Mouse (Mus musculus) midbrain, embryonic 12.5 days (tissue): ENCODE data around the gene Topaz1. TPM values are rescaled to one million over a fixed set of nuclear protein-coding genes. Genes with fewer than 3 reads are reported as not detected.

ENCODE experiments used
- ATAC-seq: fragments of 200-750 bp; cut with Nextera tagmentation; 2 replicates; pipeline ENCODE4 v1.8.0; 2017; ENCODE audit warnings: low read depth, moderate TSS enrichment, moderate library complexity; ENCODE audit not compliant: low FRiP score
- H3K27ac ChIP-seq: fragments of 300-500 bp; sonication (generic); replicated peaks from 2 replicates; pipeline ENCODE4 v1.5.1; 2016; ENCODE audit warnings: mild to moderate bottlenecking
- H3K27me3 ChIP-seq: fragments of 300-500 bp; sonication (generic); 2 replicates; pipeline ENCODE4 v1.6.1; 2016; ENCODE audit warnings: mild to moderate bottlenecking
- H3K36me3 ChIP-seq: fragments of 300-500 bp; sonication (generic); 2 replicates; pipeline ENCODE4 v1.6.1; 2016
- H3K4me1 ChIP-seq: fragments of 300-500 bp; sonication (generic); 2 replicates; pipeline ENCODE4 v1.6.1; 2016
- H3K4me2 ChIP-seq: fragments of 300-500 bp; sonication (generic); replicated peaks from 2 replicates; pipeline ENCODE4 v1.6.1; 2016; ENCODE audit warnings: mild to moderate bottlenecking, moderate library complexity
- H3K4me3 ChIP-seq: fragments of 300-500 bp; sonication (generic); 2 replicates; pipeline ENCODE4 v1.5.1; 2016; ENCODE audit warnings: mild to moderate bottlenecking
- H3K9ac ChIP-seq: fragments of 300-500 bp; sonication (generic); replicated peaks from 2 replicates; pipeline ENCODE4 v1.6.1; 2016; ENCODE audit warnings: mild to moderate bottlenecking, moderate library complexity
- H3K9me3 ChIP-seq: fragments of 300-500 bp; sonication (generic); 2 replicates; pipeline ENCODE4 v1.6.1; 2016; ENCODE audit warnings: mild to moderate bottlenecking
- WGBS: fragments of 180-500 bp; shearing (Covaris S2); methylation state at CpG from one replicate; pipeline ENCODE4 v1.1.7; 2016; 5-methylcytosine and 5-hydroxymethylcytosine counted together
- polyA plus RNA-seq: library from polyadenylated mRNA; unstranded; fragments of >200 nt; fragmentation: Nextera tagmentation; extraction: Ambion mirVana; gene quantifications from 2 replicates; pipeline ENCODE4 v1.2.1, GENCODE M21; 2016

Topaz1 gene
- polyA plus RNA-seq, 1 experiment from 2014 or later = not detected

GRCm38 (mm10) chr9:122814775-122815174 lies 67.6 kb downstream of the Topaz1 start:
- no peak overlapping the region for H3K27ac ChIP-seq
- no peak overlapping the region for H3K4me3 ChIP-seq
- 92% methylated on average over 2 of the region's 2 CpGs for WGBS
- peaks cover 5% of the 10 kb centered on the region for H3K36me3 ChIP-seq
- H3K9me3 ChIP-seq = no peaks in the 10 kb centered on the region
- no peaks in the 10 kb centered on the region for H3K4me1 ChIP-seq
- no peak overlapping the region for H3K9ac ChIP-seq
- no peaks in the 10 kb centered on the region for H3K27me3 ChIP-seq
- no peak overlapping the region for H3K4me2 ChIP-seq
- ATAC-seq = no peak

- ATAC-seq = no peak
- H3K27me3 ChIP-seq = no peaks in the 10 kb centered on the region
- 89% methylated on average over 4 of the region's 4 CpGs for WGBS
- no peak overlapping the region for H3K27ac ChIP-seq
- H3K9ac ChIP-seq = no peak overlapping the region
- H3K9me3 ChIP-seq = no peaks in the 10 kb centered on the region
- H3K4me1 ChIP-seq = no peaks in the 10 kb centered on the region
- H3K4me3 ChIP-seq = no peak overlapping the region
- peaks cover 8% of the 10 kb centered on the region for H3K36me3 ChIP-seq
- H3K4me2 ChIP-seq = no peak overlapping the region
Measured at GRCm38 (mm10) chr9:122815239-122815851, 68.2 kb downstream of the Topaz1 start.

DNA sequence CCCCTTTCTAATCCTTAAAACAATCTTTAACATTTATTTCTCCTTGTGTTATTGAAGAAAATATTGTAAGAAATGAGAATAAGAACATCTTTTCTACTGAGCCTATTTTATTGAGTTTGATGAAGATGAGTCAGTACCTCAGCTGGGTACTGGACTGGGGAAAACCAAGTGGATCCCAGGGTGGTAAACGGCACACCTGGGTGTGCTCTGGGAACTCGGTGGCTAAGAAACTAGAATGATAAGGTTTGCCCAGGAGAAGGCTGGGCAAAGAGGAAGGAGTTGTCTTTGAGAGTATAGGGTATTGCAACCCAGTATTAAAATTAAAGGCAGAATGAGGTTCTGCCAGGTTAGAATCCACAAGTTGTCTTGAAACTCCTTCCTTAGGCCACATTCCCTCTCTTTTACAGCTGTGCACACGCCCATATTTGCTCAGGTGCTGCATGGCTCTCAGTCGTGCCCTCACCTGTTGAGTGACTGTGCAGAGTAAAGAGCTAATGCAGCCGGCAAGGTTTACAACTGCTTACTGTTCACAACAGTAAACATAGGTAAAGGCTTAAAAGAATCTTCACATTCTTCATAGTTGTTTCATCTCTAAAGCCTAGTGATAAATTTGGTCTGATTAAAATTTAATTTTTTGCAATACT lies 76.3 kb downstream of the Topaz1 start:
- no peaks in the 10 kb centered on the region for H3K9me3 ChIP-seq
- H3K4me3 ChIP-seq = no peak overlapping the region
- H3K27ac ChIP-seq = no peak overlapping the region
- no peaks in the 10 kb centered on the region for H3K27me3 ChIP-seq
- no peak overlapping the region for H3K9ac ChIP-seq
- no peak overlapping the region for H3K4me2 ChIP-seq
- peaks cover 41% of the 10 kb centered on the region for H3K36me3 ChIP-seq
- H3K4me1 ChIP-seq = no peaks in the 10 kb centered on the region
- ATAC-seq = no peak
- WGBS = 85% methylated on average over 5 of the region's 5 CpGs

GRCm38 (mm10) chr9:122826743-122827142 lies 79.6 kb downstream of the Topaz1 start:
- no peak overlapping the region for H3K4me2 ChIP-seq

GRCm38 (mm10) chr9:122829826-122830380 lies 82.8 kb downstream of the Topaz1 start:
- WGBS = 88% methylated on average over 4 of the region's 4 CpGs
- no peaks in the 10 kb centered on the region for H3K4me1 ChIP-seq
- no peak overlapping the region for H3K4me3 ChIP-seq
- H3K27me3 ChIP-seq = no peaks in the 10 kb centered on the region
- ATAC-seq = no peak
- H3K9me3 ChIP-seq = no peaks in the 10 kb centered on the region
- H3K27ac ChIP-seq = no peak overlapping the region
- no peak overlapping the region for H3K9ac ChIP-seq
- no peak overlapping the region for H3K4me2 ChIP-seq
- peaks cover 36% of the 10 kb centered on the region for H3K36me3 ChIP-seq

More at GRCm38 (mm10) chr9:122826743-122827142, 79.6 kb downstream of the Topaz1 start:
- WGBS = 89% methylated on average over 4 of the region's 4 CpGs
- H3K27me3 ChIP-seq = no peaks in the 10 kb centered on the region
- no peak overlapping the region for H3K9ac ChIP-seq
- H3K27ac ChIP-seq = no peak overlapping the region
- H3K4me1 ChIP-seq = no peaks in the 10 kb centered on the region
- no peak for ATAC-seq
- H3K36me3 ChIP-seq = peaks cover 36% of the 10 kb centered on the region
- no peaks in the 10 kb centered on the region for H3K9me3 ChIP-seq
- no peak overlapping the region for H3K4me3 ChIP-seq

GRCm38 (mm10) chr9:122836126-122836525 lies 89.0 kb downstream of the Topaz1 start:
- H3K27ac ChIP-seq = no peak overlapping the region
- no peaks in the 10 kb centered on the region for H3K27me3 ChIP-seq
- H3K9me3 ChIP-seq = no peaks in the 10 kb centered on the region
- no peak overlapping the region for H3K4me2 ChIP-seq
- ATAC-seq = no peak
- no peak overlapping the region for H3K9ac ChIP-seq
- H3K36me3 ChIP-seq = peaks cover 8% of the 10 kb centered on the region
- WGBS = 83% methylated on average over 9 of the region's 9 CpGs
- H3K4me3 ChIP-seq = no peak overlapping the region
- peaks cover 10% of the 10 kb centered on the region; the same call in 1 of the 2 replicates for H3K4me1 ChIP-seq

DNA sequence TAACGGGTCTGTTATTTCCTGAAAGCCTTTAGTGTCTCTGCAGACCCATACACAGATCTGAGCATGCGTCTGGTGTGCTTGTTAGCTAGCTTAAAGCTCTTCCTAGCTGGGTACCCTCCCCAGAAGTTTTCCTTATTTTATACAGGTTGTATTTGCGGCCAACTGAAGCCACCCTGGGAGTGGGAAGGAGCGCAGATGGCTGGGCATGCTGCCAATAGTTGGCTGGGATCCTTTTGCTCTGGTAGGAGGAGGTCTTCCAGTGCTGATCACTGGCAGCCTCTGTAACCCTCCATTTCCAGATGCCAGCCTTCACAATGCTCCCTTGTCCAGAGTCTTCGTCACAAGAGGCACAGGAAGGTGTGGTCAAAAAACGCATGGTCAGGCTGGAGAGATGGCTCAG lies 89.6 kb downstream of the Topaz1 start:
- WGBS = 76% methylated on average over 6 of the region's 6 CpGs
- H3K4me3 ChIP-seq = no peak overlapping the region
- no peaks in the 10 kb centered on the region for H3K27me3 ChIP-seq
- no peak for ATAC-seq
- H3K4me2 ChIP-seq = no peak overlapping the region
- no peak overlapping the region for H3K27ac ChIP-seq
- peaks cover 8% of the 10 kb centered on the region for H3K36me3 ChIP-seq
- H3K9ac ChIP-seq = no peak overlapping the region
- H3K4me1 ChIP-seq = peaks cover 10% of the 10 kb centered on the region; the same call in 1 of the 2 replicates
- H3K9me3 ChIP-seq = no peaks in the 10 kb centered on the region

DNA sequence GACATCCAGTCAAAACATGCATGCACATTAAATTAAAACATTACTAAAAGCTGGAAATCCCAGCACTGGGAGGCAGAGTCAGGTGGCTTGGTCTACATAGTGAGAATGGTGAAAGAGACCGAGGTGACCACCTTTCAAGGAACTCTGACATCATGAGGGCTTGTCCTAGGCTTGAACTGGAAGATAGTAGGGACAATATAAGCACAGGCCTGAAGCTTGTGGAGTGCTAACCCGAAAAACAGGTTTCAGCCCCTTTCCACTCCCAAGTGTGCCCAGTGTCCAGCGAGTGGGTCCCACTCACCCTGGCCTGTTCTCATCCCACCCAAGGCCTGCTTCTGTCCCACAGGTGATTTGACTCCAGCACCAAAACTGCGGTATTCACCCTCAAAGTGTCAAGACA lies 90.1 kb downstream of the Topaz1 start:
- H3K27ac ChIP-seq = no peak overlapping the region

GRCm38 (mm10) chr9:122837680-122838079 lies 90.5 kb downstream of the Topaz1 start:
- Histone ChIP-seq H3K27me3 (no peaks in the 10 kb centered on the region), H3K4me1 (peaks cover 10% of the 10 kb centered on the region; the same call in 1 of the 2 replicates), H3K4me3 (no peak overlapping the region), H3K9ac (no peak overlapping the region), H3K36me3 (peaks cover 6% of the 10 kb centered on the region), H3K27ac (no peak overlapping the region), H3K9me3 (no peaks in the 10 kb centered on the region), H3K4me2 (no peak overlapping the region)
- ATAC-seq = no peak
- WGBS = 22% methylated on average over 16 of the region's 16 CpGs

More for the DNA sequence above, 90.1 kb downstream of the Topaz1 start:
- 85% methylated on average over 4 of the region's 4 CpGs for WGBS
- Histone ChIP-seq H3K27me3 (no peaks in the 10 kb centered on the region), H3K9me3 (no peaks in the 10 kb centered on the region), H3K9ac (no peak overlapping the region), H3K4me1 (peaks cover 10% of the 10 kb centered on the region; the same call in 1 of the 2 replicates), H3K4me2 (no peak overlapping the region), H3K36me3 (peaks cover 8% of the 10 kb centered on the region), H3K4me3 (no peak overlapping the region)
- no peak for ATAC-seq

DNA sequence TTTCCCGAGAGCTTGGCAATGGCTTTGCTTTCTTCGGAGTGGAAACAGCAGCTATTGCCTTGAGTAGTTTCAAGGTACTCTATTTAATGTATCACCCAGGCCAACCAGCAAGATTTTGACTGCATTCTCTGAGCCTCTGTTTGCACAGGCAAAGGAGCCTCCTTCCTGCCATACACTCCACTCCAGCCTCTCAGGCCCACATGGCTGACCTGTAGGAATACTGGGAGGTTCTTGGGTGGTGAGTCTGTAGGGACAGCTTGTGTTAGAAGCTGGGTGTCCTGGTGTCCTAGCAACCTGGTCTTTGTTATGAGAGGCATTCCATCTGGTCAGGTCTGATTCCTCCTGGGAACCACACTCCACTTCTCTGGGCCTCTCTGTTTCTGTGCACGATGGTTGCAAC lies 96.6 kb downstream of the Topaz1 start, which contains the start of gene Gm35549:
Gene Gm35549, minus strand, starts transcription at position 276 of the 400 bp plus-strand sequence.
- Histone ChIP-seq H3K36me3 (peaks cover 6% of the 10 kb centered on the region), H3K4me1 (no peaks in the 10 kb centered on the region), H3K9ac (no peak within 1 kb of the TSS), H3K4me3 (no peak within 1 kb of the TSS), H3K9me3 (no peaks in the 10 kb centered on the region; the same call in none of the 2 replicates), H3K27ac (no peak within 1 kb of the TSS), H3K4me2 (no peak within 1 kb of the TSS), H3K27me3 (no peaks in the 10 kb centered on the region)
- ATAC-seq = no peak
- WGBS = 87% methylated on average over 3 of the region's 3 CpGs

- Histone ChIP-seq H3K4me2 (no peak overlapping the region), H3K4me1 (no peaks in the 10 kb centered on the region), H3K9me3 (peaks cover 3% of the 10 kb centered on the region), H3K4me3 (no peak overlapping the region), H3K27me3 (no peaks in the 10 kb centered on the region), H3K27ac (no peak overlapping the region), H3K9ac (no peak overlapping the region), H3K36me3 (peaks cover 23% of the 10 kb centered on the region)
- no peak for ATAC-seq
- 84% methylated on average over 3 of the region's 3 CpGs for WGBS
Measured at GRCm38 (mm10) chr9:122845621-122846020, 98.5 kb downstream of the Topaz1 start.

- Histone ChIP-seq H3K27ac (no peak overlapping the region), H3K4me1 (no peaks in the 10 kb centered on the region), H3K4me3 (no peak overlapping the region), H3K9ac (no peak overlapping the region), H3K4me2 (no peak overlapping the region), H3K9me3 (peaks cover 3% of the 10 kb centered on the region), H3K36me3 (peaks cover 28% of the 10 kb centered on the region), H3K27me3 (no peaks in the 10 kb centered on the region)
- no peak for ATAC-seq
Measured at GRCm38 (mm10) chr9:122846156-122846555, 99.0 kb downstream of the Topaz1 start.
